Mouse (Mus musculus): ENCODE data around the gene Krt19. TPM values are rescaled to one million over a fixed set of nuclear protein-coding genes. Genes with fewer than 3 reads are reported as not detected.

The Krt19 gene
- total RNA-seq (2021) = under 1 TPM; 0.38 to 0.51 TPM
- long read RNA-seq, experiment 1 = 0 reads
- long read RNA-seq, experiment 2, partial matches to known transcripts = 0 of 2 reads
- long read RNA-seq, experiment 2, other reads (novel, unspliced or antisense) = 0 of 2 reads

DNA sequence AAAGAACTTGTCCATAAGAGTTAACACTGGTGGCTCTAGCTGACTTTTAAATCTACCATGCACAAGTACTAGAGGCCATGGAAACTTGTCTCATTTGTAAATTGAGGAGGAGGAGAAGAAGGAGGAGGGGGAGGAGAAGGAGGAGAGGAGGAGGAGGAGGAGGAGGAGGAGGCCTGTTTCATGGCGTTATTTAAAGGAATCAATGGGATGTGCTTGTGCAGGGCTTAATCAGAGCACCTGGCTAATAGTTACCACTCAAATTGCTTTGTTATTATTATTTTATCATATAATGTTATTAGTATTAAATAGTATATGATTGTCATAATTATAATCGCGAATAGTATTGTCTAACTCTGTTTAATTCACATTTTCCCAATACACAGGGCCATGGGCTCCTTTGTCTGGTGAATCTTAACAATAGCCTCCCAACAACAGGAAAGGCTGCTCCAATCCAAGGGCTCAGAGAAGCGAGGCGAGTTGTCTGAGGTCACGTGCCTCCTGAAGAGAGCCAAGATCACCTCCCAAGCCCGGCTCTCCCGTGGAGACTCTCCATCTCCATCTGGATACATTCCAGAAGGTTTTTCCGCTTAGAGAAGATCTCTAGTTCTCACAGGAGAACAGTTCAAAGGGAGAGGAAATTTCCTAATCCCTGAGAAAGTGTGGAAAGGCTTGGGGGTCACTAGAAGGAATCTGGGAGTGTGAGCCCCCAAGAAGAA lies at the start of gene Krt19:
Gene Krt19, minus strand, starts transcription at position 51 of the 716 bp plus-strand sequence.
- no peak for DNase-seq
- intact Hi-C loops (cut with DNase I; ENCODE audit: low total_unique reads) = no loop called here

- intact Hi-C loops (cut with DNase I; ENCODE audit: low total_unique reads) = no loop called here
- DNase-seq = no peak
Observed at GRCm38 (mm10) chr11:100192992-100193391, 44.5 kb upstream of the Krt19 start, which contains the start of gene Krt9. Krt9 (minus strand) TSS chr11:100193246.

GRCm38 (mm10) chr11:100191820-100192219 lies 43.4 kb upstream of the Krt19 start:
- intact Hi-C loops (cut with DNase I; ENCODE audit: low total_unique reads) = no loop called here
- no peak for DNase-seq

DNA sequence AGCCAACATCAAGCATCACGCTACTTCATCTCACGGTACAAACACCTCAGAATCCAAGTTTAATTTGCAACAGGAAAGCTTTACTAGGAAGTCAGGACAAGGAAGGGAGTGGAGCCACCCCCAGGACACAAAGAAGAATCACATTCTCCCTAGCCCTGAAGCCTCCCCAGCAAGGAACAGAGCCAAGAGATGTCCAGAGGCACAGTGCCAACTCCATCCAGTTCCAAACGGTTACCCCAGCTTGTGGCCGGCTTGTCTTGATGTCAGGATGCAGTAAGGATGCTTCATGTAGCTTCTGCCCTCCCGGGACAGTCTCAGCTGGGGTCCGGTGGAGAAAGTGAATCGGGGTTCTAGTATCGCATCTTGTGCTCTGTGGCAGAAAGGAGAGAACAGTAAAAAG lies 38.3 kb upstream of the Krt19 start:
- intact Hi-C loops (cut with DNase I; ENCODE audit: low total_unique reads) = no loop called here
- no peak for DNase-seq

DNA sequence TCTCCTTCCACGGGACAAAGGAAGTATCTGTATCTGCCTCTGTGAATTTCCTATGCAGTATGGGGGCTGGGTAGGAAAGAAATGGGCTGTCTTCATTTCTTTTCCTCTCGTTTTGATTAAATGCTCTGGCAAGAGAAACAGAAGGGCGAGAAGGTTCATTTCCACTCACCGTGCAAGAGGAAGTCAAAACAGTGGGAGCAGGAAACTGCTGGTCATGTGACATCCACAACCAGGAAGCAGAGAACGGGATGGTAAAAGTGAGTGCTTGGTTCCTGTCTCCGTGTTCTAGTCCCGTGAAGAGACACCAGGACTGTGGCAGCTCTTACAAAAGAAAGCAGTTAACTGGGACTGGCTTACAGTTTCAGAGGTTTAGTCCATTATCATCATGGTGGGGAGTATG lies 33.3 kb upstream of the Krt19 start:
- intact Hi-C loops (cut with DNase I; ENCODE audit: low total_unique reads) = no loop called here
- DNase-seq = no peak

DNA sequence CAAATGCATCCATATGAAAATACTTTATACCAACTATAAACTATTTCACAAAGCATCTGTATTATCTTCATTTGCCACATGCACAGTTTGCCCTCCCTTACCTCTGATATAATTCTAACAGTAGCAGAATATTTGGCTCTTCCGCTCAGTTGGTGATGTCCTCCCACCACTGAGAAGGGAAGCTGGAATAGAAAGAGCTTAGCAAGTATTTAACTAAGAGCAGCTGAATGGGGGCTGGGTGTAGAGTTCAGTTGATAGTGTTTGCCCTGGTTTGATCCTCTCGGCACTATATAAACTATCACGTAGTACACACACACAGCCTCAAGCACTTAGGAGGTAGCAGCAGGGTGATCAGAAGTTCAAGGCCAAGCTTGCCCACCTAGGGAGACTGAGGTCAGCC lies 30.8 kb upstream of the Krt19 start:
- DNase-seq = no peak
- intact Hi-C loops (cut with DNase I; ENCODE audit: low total_unique reads) = loop anchor here (10.0 kb wide), 1 partner anchor 96 kb away; no protein-coding TSS in a partner anchor

GRCm38 (mm10) chr11:100178307-100178706 lies 29.8 kb upstream of the Krt19 start:
- DNase-seq = no peak

DNA sequence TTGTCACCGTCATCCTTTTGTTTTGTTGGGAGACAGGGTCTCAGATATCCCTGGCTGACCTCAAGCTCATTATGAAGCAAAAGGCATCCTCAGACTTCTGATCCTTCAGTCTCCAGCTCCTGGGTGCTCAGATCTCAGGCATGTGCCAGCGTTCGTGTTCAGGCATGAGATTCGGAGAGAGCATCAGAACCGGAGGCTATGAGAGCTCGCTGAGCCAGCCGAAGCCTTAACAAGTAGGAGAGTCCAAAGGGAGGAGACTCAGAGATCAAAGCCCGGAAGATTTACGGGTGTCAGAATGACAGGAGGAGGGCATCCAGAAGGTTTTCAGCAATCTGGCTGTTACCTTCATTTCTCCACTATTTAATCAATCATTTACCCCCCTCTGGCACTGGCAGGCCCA lies 28.3 kb upstream of the Krt19 start:
- intact Hi-C loops (cut with DNase I; ENCODE audit: low total_unique reads) = loop anchor here (10.0 kb wide), 1 partner anchor 98 kb away; no protein-coding TSS in a partner anchor
- no peak for DNase-seq

More at GRCm38 (mm10) chr11:100178307-100178706, 29.8 kb upstream of the Krt19 start:
- intact Hi-C loops (cut with DNase I; ENCODE audit: low total_unique reads) = loop anchor here (10.0 kb wide), 1 partner anchor 96 kb away; no protein-coding TSS in a partner anchor

GRCm38 (mm10) chr11:100168765-100169762 lies 20.6 kb upstream of the Krt19 start:
- peak; percentile 67 for DNase-seq
- intact Hi-C loops (cut with DNase I; ENCODE audit: low total_unique reads) = no loop called here

GRCm38 (mm10) chr11:100168071-100168470 lies 19.6 kb upstream of the Krt19 start:
- DNase-seq = no peak
- intact Hi-C loops (cut with DNase I; ENCODE audit: low total_unique reads) = no loop called here

DNA sequence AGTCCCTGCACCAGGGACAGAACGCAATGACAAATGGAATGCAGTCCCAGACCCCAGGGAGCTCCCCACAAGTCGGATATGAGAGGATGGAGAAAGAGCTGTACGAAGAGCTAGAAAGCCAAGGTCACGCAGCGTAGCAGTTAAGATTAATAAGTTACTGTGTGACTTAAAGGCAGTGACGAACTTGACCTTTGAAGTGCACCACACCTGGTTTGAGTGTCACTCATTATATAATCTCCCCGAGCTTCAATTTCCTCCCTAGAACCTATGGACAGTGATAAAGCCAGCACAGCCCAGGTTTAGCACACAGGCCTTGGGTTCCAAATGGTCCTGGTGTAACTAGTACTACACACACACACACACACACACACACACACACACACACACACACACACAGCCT lies 15.9 kb upstream of the Krt19 start:
- no peak for DNase-seq
- intact Hi-C loops (cut with DNase I; ENCODE audit: low total_unique reads) = no loop called here

DNA sequence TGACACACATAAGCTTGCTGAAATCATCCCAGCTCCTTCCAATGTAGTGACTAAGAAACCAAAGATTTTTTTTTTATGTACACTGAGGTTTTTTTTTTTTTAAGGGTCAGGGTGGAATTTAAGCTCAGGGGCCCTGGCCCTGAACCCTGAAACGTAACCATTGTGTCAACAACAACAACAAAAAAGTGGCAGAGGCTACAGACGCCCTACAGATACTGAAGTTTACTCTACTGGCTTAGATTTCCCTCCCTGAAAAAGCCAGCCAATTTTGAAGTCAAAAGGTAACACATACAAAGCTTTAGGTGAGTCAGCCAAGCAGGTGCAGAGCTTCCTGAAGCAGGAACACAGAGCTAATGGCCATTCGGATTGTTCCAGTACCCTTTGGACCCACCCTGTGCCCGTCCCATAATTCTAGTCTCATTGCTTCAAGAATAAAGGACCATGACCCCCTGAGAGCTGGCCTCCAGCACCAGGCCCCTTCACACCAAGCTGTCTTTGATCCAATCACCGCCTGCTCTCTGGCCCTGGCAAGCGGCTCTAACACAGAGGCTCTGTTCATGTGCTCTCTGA lies 9.5 kb upstream of the Krt19 start:
- no peak for DNase-seq
- intact Hi-C loops (cut with DNase I; ENCODE audit: low total_unique reads) = no loop called here

DNA sequence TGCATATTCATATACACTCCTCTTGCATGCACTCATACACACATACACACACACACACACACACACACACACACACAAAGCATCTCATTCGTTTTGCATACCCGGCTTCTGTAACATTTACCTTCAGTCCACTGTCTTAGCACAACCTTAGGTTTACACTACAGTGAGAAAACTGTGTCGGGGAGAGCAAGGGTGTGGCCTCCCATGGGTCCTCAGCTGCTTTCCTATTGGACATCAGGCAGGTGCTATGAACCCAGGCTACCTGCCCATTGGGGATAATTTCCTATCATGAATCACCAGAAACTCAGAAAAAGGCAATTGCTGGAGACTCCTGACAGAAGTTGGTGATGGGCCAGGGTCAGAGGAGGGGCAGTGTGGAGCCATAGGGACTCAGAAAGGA lies 8.9 kb upstream of the Krt19 start:
- no peak for DNase-seq

DNA sequence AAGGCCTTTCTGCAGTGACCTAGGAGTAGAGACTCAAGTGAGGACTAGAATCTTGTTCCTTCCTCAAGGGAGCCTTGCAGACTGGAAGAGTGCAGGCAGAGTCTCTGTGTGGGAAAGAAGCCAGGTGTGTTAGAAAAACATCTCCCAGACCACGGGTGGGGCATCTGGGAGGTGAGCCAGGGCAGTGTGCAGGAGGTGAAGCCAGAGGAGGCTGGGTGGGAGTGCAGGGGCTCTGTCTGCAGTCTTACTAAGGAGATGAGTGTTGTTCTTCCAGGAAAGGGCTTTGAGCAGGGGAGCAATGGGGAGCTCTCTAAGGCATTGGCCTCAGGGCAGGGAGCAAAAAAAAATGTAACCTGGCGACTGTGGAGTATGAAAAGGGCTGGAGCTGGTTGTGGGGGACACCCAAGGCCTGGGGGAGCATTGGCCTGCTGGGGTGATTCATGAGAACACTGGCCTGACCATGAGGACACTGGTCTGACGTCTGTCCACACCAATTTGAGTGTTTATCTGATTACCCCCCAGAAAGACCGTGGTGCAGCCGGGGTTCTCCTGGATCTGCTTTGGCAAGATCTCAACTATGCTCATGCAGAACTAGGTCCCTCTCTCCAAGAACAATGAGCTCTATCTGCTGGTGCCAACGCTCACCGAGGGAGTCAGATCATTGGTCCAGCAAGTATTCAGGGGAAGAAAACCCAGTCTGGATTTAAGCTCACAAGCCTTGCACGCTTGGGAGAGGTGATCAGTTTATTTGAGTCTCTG lies 7.2 kb upstream of the Krt19 start:
- intact Hi-C loops (cut with DNase I; ENCODE audit: low total_unique reads) = no loop called here
- DNase-seq = no peak

More for the DNA sequence above, 8.9 kb upstream of the Krt19 start:
- intact Hi-C loops (cut with DNase I; ENCODE audit: low total_unique reads) = no loop called here

DNA sequence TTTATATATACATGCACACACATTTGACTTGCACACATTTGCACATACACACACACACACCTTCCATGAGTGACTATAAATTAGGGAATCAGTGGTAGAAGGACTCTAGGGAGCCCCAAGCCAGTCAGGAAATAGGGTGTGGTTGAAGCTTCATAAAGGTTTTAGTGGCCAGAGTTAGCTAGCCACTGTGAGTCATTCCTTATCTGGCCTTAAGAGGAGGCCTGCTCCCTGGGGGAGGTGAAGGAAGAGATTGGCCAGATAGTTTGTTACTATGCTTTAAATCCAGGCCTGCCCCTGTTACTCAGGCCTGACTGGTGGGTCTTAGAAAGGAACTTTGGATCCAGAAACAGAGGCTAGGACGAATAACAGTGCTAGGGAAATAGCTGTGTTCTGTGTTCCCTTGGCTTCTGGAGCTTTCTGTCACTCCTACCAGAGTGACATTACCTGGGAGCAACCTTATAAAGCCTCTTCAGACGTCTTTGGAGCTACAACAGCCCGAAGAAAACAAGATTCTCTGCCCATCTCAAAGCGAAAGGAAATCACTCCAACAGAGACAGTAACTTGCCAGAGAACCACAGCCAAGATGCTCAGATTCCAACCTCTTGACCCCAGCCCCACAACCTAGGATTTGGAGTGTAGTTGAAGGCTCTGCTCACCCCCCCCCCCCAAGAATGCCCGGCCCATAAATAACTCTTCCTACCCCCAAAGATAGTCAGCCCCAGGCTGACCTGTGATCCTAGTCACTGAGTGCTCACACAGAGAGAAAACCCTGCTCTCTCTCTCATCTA lies 705 bp downstream of the Krt19 start:
- DNase-seq = no peak
- intact Hi-C loops (cut with DNase I; ENCODE audit: low total_unique reads) = no loop called here

GRCm38 (mm10) chr11:100145858-100146560 lies 2.5 kb downstream of the Krt19 start:
- DNase-seq = no peak
- intact Hi-C loops (cut with DNase I; ENCODE audit: low total_unique reads) = no loop called here

GRCm38 (mm10) chr11:100145104-100145503 lies 3.4 kb downstream of the Krt19 start:
- no peak for DNase-seq
- intact Hi-C loops (cut with DNase I; ENCODE audit: low total_unique reads) = no loop called here

DNA sequence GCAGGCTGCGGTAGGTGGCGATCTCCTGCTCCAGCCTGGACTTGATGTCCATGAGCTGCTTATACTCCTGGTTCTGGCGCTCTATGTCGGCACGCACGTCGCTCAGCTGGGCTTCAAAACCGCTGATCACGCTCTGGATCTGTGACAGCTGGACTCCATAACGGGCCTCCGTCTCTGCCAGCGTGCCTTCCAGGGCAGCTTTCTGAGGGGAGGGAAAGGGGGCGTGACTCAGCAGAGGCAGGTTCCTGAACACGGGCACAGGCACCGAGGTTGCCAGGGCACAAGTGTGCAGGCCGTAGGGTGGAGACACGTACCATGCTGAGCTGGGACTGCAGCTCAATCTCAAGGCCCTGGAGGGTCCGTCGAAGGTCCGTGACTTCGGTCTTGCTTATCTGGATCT lies 7.5 kb downstream of the Krt19 start:
- DNase-seq = peak; percentile 25
- intact Hi-C loops (cut with DNase I; ENCODE audit: low total_unique reads) = no loop called here

Data from gastrocnemius, postnatal 14 days (tissue).